Mouse (Mus musculus): Measurements from ENCODE around the gene Slc2a5. TPM values are rescaled to one million over a fixed set of nuclear protein-coding genes. Genes with fewer than 3 reads are reported as not detected.

Slc2a5 gene
- polyA plus RNA-seq, 1 experiment from 2014 or later = 1.7 TPM

- H3K4me2 ChIP-seq = no peak overlapping the region
Observed at GRCm38 (mm10) chr4:150128571-150128970, 9.5 kb downstream of the Slc2a5 start.

GRCm38 (mm10) chr4:150130661-150131060 is 11.6 kb downstream of the Slc2a5 start:
- 33% methylated on average over 2 of the region's 2 CpGs for WGBS
- H3K9ac ChIP-seq = no peak overlapping the region
- no peaks in the 10 kb centered on the region for H3K9me3 ChIP-seq (replicated peaks)
- no peak for ATAC-seq
- H3K4me3 ChIP-seq = no peak overlapping the region
- H3K4me2 ChIP-seq = no peak overlapping the region
- H3K36me3 ChIP-seq (ENCODE audit: poor library complexity, severe bottlenecking) = no peaks in the 10 kb centered on the region
- no peak overlapping the region for H3K27ac ChIP-seq
- peaks cover 6% of the 10 kb centered on the region; the same call in 1 of the 2 replicates for H3K4me1 ChIP-seq
- peaks cover 3% of the 10 kb centered on the region; the same call in 1 of the 2 replicates for H3K27me3 ChIP-seq

More at GRCm38 (mm10) chr4:150128571-150128970, 9.5 kb downstream of the Slc2a5 start:
- Histone ChIP-seq H3K27ac (no peak overlapping the region), H3K9ac (no peak overlapping the region), H3K36me3 (ENCODE audit: poor library complexity, severe bottlenecking) (no peaks in the 10 kb centered on the region), H3K9me3 (replicated peaks) (no peaks in the 10 kb centered on the region), H3K27me3 (peaks cover 3% of the 10 kb centered on the region; the same call in 1 of the 2 replicates), H3K4me1 (peaks cover 6% of the 10 kb centered on the region; the same call in 1 of the 2 replicates), H3K4me3 (no peak overlapping the region)
- ATAC-seq = no peak
- 63% methylated on average over 8 of the region's 8 CpGs for WGBS

DNA sequence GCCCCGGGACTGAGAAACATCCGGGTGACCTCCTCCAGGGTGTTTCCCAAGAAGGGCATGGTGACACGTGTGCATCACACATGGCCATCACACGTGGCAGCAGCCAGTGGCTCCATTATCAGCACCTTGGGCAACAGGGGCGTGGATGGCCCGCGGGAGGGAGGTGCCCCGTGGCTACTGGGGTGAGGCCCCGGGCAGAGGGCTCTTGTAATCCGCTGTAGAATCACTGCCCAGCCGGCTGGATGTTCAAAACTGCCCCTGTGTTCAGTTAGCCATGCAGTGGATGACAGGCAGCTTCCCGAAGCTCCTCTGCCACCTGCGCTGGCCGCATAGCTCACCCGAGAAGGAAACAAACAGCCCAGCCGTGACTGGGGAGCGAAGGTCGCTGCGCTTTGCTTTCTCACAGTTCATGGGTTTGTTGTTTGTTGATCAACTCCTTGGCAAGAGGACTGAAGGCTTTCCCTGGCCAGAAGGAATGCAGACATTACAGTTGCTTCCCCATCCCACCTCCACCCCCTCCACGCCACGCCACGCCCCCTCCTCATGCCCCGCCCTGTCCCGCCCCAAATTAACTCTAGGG is 13.7 kb downstream of the Slc2a5 start:
- no peak for ATAC-seq
- Histone ChIP-seq H3K27me3 (peaks cover 3% of the 10 kb centered on the region; the same call in 1 of the 2 replicates), H3K4me2 (peak overlapping the region; percentile 41), H3K27ac (no peak overlapping the region), H3K4me1 (peaks cover 10% of the 10 kb centered on the region; the same call in 1 of the 2 replicates), H3K9me3 (replicated peaks) (no peaks in the 10 kb centered on the region), H3K4me3 (0 out of 2 replicates have a peak overlapping the region, but pooled peaks have one; percentile 4), H3K9ac (no peak overlapping the region), H3K36me3 (ENCODE audit: poor library complexity, severe bottlenecking) (no peaks in the 10 kb centered on the region)
- WGBS = 28% methylated on average over 24 of the region's 24 CpGs

DNA sequence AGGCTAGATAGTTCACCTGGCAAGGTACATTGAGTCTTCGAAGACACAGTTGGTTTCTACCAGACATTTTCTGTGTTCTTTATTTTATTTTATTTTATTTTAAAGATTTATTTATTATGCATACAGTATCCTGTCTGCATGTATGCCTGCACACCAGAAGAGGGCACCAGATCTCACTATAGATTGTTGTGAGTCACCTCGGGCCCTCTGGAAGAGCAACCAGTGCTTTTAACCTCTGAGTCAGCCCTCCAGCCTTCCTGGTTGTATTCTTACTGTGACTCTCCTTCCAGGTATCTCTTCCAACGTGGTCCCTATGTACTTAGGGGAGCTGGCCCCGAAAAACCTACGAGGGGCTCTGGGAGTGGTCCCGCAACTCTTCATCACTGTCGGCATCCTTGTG is 16.2 kb downstream of the Slc2a5 start:
- Histone ChIP-seq H3K9ac (no peak overlapping the region), H3K36me3 (ENCODE audit: poor library complexity, severe bottlenecking) (no peaks in the 10 kb centered on the region), H3K9me3 (replicated peaks) (no peaks in the 10 kb centered on the region), H3K27me3 (peaks cover 3% of the 10 kb centered on the region; the same call in 1 of the 2 replicates), H3K4me3 (no peak overlapping the region), H3K4me1 (peaks cover 18% of the 10 kb centered on the region), H3K4me2 (no peak overlapping the region), H3K27ac (no peak overlapping the region)
- no peak for ATAC-seq
- WGBS = 90% methylated on average over 7 of the region's 7 CpGs

DNA sequence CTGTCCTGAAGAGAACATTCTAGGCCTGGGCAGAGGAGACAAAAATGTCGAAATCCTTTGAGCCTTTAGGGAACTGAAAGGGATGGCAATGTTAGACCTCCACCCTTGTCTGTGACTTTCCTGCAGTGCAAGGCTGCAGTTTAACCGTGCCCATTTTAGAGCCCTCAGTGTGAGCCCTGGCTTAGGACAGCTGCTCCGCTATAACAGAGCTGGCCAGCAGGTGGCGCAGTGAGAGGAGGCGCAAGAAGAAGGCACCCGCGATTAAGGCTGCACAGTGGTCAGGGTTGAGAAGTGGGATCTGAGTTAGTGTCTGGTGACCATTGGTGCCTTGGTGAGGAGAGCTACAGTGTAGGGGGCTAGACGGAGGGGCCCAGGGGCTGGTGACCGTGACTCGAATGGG is 17.6 kb downstream of the Slc2a5 start:
- no peak overlapping the region for H3K4me2 ChIP-seq
- peak; percentile 34; the same call in 1 of the 2 replicates for ATAC-seq
- H3K4me1 ChIP-seq = peaks cover 18% of the 10 kb centered on the region
- no peak overlapping the region for H3K9ac ChIP-seq
- no peaks in the 10 kb centered on the region for H3K36me3 ChIP-seq (ENCODE audit: poor library complexity, severe bottlenecking)
- 7% methylated on average over 10 of the region's 10 CpGs for WGBS
- no peak overlapping the region for H3K27ac ChIP-seq
- no peak overlapping the region for H3K4me3 ChIP-seq
- peaks cover 3% of the 10 kb centered on the region; the same call in 1 of the 2 replicates for H3K27me3 ChIP-seq
- no peaks in the 10 kb centered on the region for H3K9me3 ChIP-seq (replicated peaks)

GRCm38 (mm10) chr4:150137368-150138083 is 18.4 kb downstream of the Slc2a5 start:
- H3K9ac ChIP-seq = no peak overlapping the region
- H3K4me1 ChIP-seq = peaks cover 18% of the 10 kb centered on the region
- peaks cover 3% of the 10 kb centered on the region; the same call in 1 of the 2 replicates for H3K27me3 ChIP-seq
- H3K4me3 ChIP-seq = no peak overlapping the region
- peak overlapping the region; percentile 51 for H3K4me2 ChIP-seq
- no peaks in the 10 kb centered on the region for H3K36me3 ChIP-seq (ENCODE audit: poor library complexity, severe bottlenecking)
- no peak overlapping the region for H3K27ac ChIP-seq
- no peaks in the 10 kb centered on the region for H3K9me3 ChIP-seq (replicated peaks)
- 83% methylated on average over 7 of the region's 7 CpGs for WGBS
- ATAC-seq = no peak

- Histone ChIP-seq H3K4me3 (peak overlapping the region; percentile 27), H3K9me3 (replicated peaks) (no peaks in the 10 kb centered on the region), H3K27ac (no peak overlapping the region), H3K27me3 (peaks cover 3% of the 10 kb centered on the region; the same call in 1 of the 2 replicates), H3K4me2 (peak overlapping the region; percentile 51), H3K4me1 (peaks cover 13% of the 10 kb centered on the region), H3K9ac (peak overlapping the region; percentile 43; the same call in 1 of the 2 replicates), H3K36me3 (ENCODE audit: poor library complexity, severe bottlenecking) (no peaks in the 10 kb centered on the region)
- WGBS = 21% methylated on average over 9 of the region's 9 CpGs
- peak; percentile 82 for ATAC-seq
Observed at GRCm38 (mm10) chr4:150138084-150138543, 19.0 kb downstream of the Slc2a5 start.

GRCm38 (mm10) chr4:150139090-150139489 is 20.0 kb downstream of the Slc2a5 start:
- H3K27ac ChIP-seq = no peak overlapping the region
- H3K27me3 ChIP-seq = no peaks in the 10 kb centered on the region
- no peak overlapping the region for H3K4me3 ChIP-seq
- H3K4me2 ChIP-seq = no peak overlapping the region
- no peak overlapping the region for H3K9ac ChIP-seq
- no peaks in the 10 kb centered on the region for H3K36me3 ChIP-seq (ENCODE audit: poor library complexity, severe bottlenecking)
- no peaks in the 10 kb centered on the region for H3K9me3 ChIP-seq (replicated peaks)
- peaks cover 12% of the 10 kb centered on the region for H3K4me1 ChIP-seq
- ATAC-seq = no peak
- 74% methylated on average over 13 of the region's 13 CpGs for WGBS

- Histone ChIP-seq H3K4me3 (no peak overlapping the region), H3K9ac (no peak overlapping the region), H3K9me3 (replicated peaks) (no peaks in the 10 kb centered on the region; the same call in 1 of the 2 replicates), H3K36me3 (ENCODE audit: poor library complexity, severe bottlenecking) (no peaks in the 10 kb centered on the region), H3K27me3 (no peaks in the 10 kb centered on the region; the same call in 1 of the 2 replicates), H3K4me1 (peaks cover 12% of the 10 kb centered on the region), H3K4me2 (no peak overlapping the region), H3K27ac (no peak overlapping the region)
- 76% methylated on average over 7 of the region's 7 CpGs for WGBS
- no peak for ATAC-seq
Observed at GRCm38 (mm10) chr4:150140346-150140745, 21.3 kb downstream of the Slc2a5 start.

GRCm38 (mm10) chr4:150144242-150144641 is 25.2 kb downstream of the Slc2a5 start:
- Histone ChIP-seq H3K27ac (no peak overlapping the region), H3K4me1 (no peaks in the 10 kb centered on the region), H3K9ac (no peak overlapping the region), H3K27me3 (peaks cover 2% of the 10 kb centered on the region; the same call in 1 of the 2 replicates), H3K9me3 (replicated peaks) (no peaks in the 10 kb centered on the region; the same call in 1 of the 2 replicates), H3K4me2 (no peak overlapping the region), H3K4me3 (no peak overlapping the region), H3K36me3 (ENCODE audit: poor library complexity, severe bottlenecking) (no peaks in the 10 kb centered on the region)
- no peak for ATAC-seq
- 23% methylated on average over 12 of the region's 12 CpGs for WGBS

- 91% methylated on average over 4 of the region's 4 CpGs for whole genome bisulfite sequencing
- no peak for ATAC-seq
- no peaks in the 10 kb centered on the region for H3K36me3 ChIP-seq (ENCODE audit: poor library complexity, severe bottlenecking)
- no peak overlapping the region for H3K27ac ChIP-seq
- no peak overlapping the region for H3K4me3 ChIP-seq
- no peak overlapping the region for H3K4me2 ChIP-seq
- no peak overlapping the region for H3K9ac ChIP-seq
- H3K9me3 ChIP-seq (replicated peaks) = no peaks in the 10 kb centered on the region; the same call in none of the 2 replicates
- no peaks in the 10 kb centered on the region for H3K4me1 ChIP-seq
- H3K27me3 ChIP-seq = peaks cover 2% of the 10 kb centered on the region; the same call in 1 of the 2 replicates
Observed at GRCm38 (mm10) chr4:150146286-150146685, 27.2 kb downstream of the Slc2a5 start.

- Histone ChIP-seq H3K4me3 (no peak overlapping the region), H3K9ac (no peak overlapping the region), H3K27ac (no peak overlapping the region), H3K27me3 (0 out of 2 replicates have a peak, but pooled peaks cover 2% of the 10 kb centered on the region), H3K36me3 (ENCODE audit: poor library complexity, severe bottlenecking) (no peaks in the 10 kb centered on the region), H3K4me1 (no peaks in the 10 kb centered on the region), H3K9me3 (replicated peaks) (no peaks in the 10 kb centered on the region; the same call in 1 of the 2 replicates), H3K4me2 (no peak overlapping the region)
- ATAC-seq = no peak
- WGBS = 84% methylated on average over 7 of the region's 7 CpGs
Observed at GRCm38 (mm10) chr4:150151045-150151444, 32.0 kb downstream of the Slc2a5 start.
